Mouse (Mus musculus) fibroblast of lung, adult 2 months (primary cell): ENCODE measurements around the gene Tepsin.

Source experiments
- DNase-seq: peaks from one replicate; pipeline ENCODE4 v3.0.0-alpha.2; 2011; ENCODE audit warnings: low read depth

Tepsin gene

GRCm38 (mm10) chr11:120111033-120111432 lies 12.5 kb upstream of the Tepsin start:
- no peak for DNase-seq

GRCm38 (mm10) chr11:120110554-120110953 lies 12.0 kb upstream of the Tepsin start:
- no peak for DNase-seq

- DNase-seq, result no peak
These were observed 11.2 kb upstream of the Tepsin start for GRCm38 (mm10) chr11:120109558-120110210.

GRCm38 (mm10) chr11:120107796-120108195 lies 9.3 kb upstream of the Tepsin start:
- DNase-seq, result no peak

GRCm38 (mm10) chr11:120107026-120107425 lies 8.5 kb upstream of the Tepsin start:
- DNase-seq, result no peak

- no peak for DNase-seq
These were observed 5.0 kb upstream of the Tepsin start for GRCm38 (mm10) chr11:120103431-120103997.

- no peak for DNase-seq
These were observed 2.5 kb upstream of the Tepsin start for GRCm38 (mm10) chr11:120101036-120101435.

- no peak for DNase-seq
These were observed 5.5 kb downstream of the Tepsin start for GRCm38 (mm10) chr11:120092817-120093591.

- no peak for DNase-seq
These were observed 7.9 kb downstream of the Tepsin start for GRCm38 (mm10) chr11:120090661-120091060.

GRCm38 (mm10) chr11:120086702-120087152 lies 11.8 kb downstream of the Tepsin start, which contains the start of gene Cep131:
Gene Cep131, minus strand, starts transcription at chr11:120086827.
- DNase-seq, result peak; percentile 92

GRCm38 (mm10) chr11:120085891-120086627 lies 12.5 kb downstream of the Tepsin start:
- DNase-seq, result no peak

GRCm38 (mm10) chr11:120080282-120080681 lies 18.2 kb downstream of the Tepsin start:
- no peak for DNase-seq

- no peak for DNase-seq
These were observed 22.3 kb downstream of the Tepsin start for GRCm38 (mm10) chr11:120076191-120076590.

- DNase-seq, result no peak
These were observed 25.4 kb downstream of the Tepsin start for GRCm38 (mm10) chr11:120072986-120073647.

- no peak for DNase-seq
These were observed 26.7 kb downstream of the Tepsin start for GRCm38 (mm10) chr11:120071731-120072320.

GRCm38 (mm10) chr11:120071065-120071464 lies 27.5 kb downstream of the Tepsin start:
- DNase-seq, result no peak

GRCm38 (mm10) chr11:120070286-120070930 lies 28.1 kb downstream of the Tepsin start:
- DNase-seq, result no peak

GRCm38 (mm10) chr11:120069261-120069660 lies 29.3 kb downstream of the Tepsin start:
- no peak for DNase-seq

- no peak for DNase-seq
These were observed 30.7 kb downstream of the Tepsin start for GRCm38 (mm10) chr11:120067834-120068233.

GRCm38 (mm10) chr11:120065291-120065690 lies 33.2 kb downstream of the Tepsin start:
- no peak for DNase-seq

GRCm38 (mm10) chr11:120064668-120065040 lies 33.9 kb downstream of the Tepsin start:
- DNase-seq, result no peak
